Mouse (Mus musculus) kidney, embryonic 16.5 days (tissue): ENCODE data around the gene Nenf. TPM values are rescaled to one million over a fixed set of nuclear protein-coding genes. Genes with fewer than 3 reads are reported as not detected.

Experiments used
- ATAC-seq: fragments of 200-750 bp; cut with Nextera tagmentation; 2 replicates; pipeline ENCODE4 v1.8.0; 2017; ENCODE audit warnings: moderate TSS enrichment; ENCODE audit not compliant: low FRiP score, low TSS enrichment
- H3K27ac ChIP-seq: fragments of 300-500 bp; sonication (generic); 2 replicates; pipeline ENCODE4 v1.5.1; 2014; ENCODE audit warnings: low read length
- H3K27me3 ChIP-seq: fragments of 300-500 bp; sonication (generic); 2 replicates; pipeline ENCODE4 v1.6.1; 2014; ENCODE audit warnings: low read length, control low read depth, mixed read lengths; ENCODE audit not compliant: insufficient read depth
- H3K36me3 ChIP-seq: fragments of 300-500 bp; sonication (generic); 2 replicates; pipeline ENCODE4 v1.6.1; 2014; ENCODE audit warnings: low read length, control low read depth, mixed read lengths; ENCODE audit not compliant: insufficient read depth
- H3K4me1 ChIP-seq: fragments of 300-500 bp; sonication (generic); 2 replicates; pipeline ENCODE4 v1.6.1; 2014; ENCODE audit warnings: low read length, control low read depth, mixed read lengths; ENCODE audit not compliant: insufficient read depth
- H3K4me2 ChIP-seq: fragments of 300-500 bp; sonication (generic); replicated peaks from 2 replicates; pipeline ENCODE4 v1.6.1; 2014; ENCODE audit warnings: low read depth, low read length
- H3K4me3 ChIP-seq: fragments of 300-500 bp; sonication (generic); 2 replicates; pipeline ENCODE4 v1.5.1; 2014; ENCODE audit warnings: mild to moderate bottlenecking, low read length
- H3K9ac ChIP-seq: fragments of 300-500 bp; sonication (generic); replicated peaks from 2 replicates; pipeline ENCODE4 v1.6.1; 2014; ENCODE audit warnings: low read length
- H3K9me3 ChIP-seq: fragments of 300-500 bp; sonication (generic); 2 replicates; pipeline ENCODE4 v1.6.1; 2016; ENCODE audit warnings: low read length, control low read depth
- WGBS: fragments of 180-500 bp; shearing (Covaris S2); extraction: QIAGEN DNeasy Blood & Tissue Kit; methylation state at CpG from one replicate; pipeline ENCODE4 v1.1.7; 2014; 5-methylcytosine and 5-hydroxymethylcytosine counted together
- polyA plus RNA-seq: library from polyadenylated mRNA; unstranded; fragments of >200 nt; fragmentation: Nextera tagmentation; extraction: Ambion mirVana; gene quantifications from 2 replicates; pipeline ENCODE4 v1.2.1, GENCODE M21; 2015

The Nenf gene
- polyA plus RNA-seq, 1 experiment from 2014 or later: 92.6 TPM

DNA sequence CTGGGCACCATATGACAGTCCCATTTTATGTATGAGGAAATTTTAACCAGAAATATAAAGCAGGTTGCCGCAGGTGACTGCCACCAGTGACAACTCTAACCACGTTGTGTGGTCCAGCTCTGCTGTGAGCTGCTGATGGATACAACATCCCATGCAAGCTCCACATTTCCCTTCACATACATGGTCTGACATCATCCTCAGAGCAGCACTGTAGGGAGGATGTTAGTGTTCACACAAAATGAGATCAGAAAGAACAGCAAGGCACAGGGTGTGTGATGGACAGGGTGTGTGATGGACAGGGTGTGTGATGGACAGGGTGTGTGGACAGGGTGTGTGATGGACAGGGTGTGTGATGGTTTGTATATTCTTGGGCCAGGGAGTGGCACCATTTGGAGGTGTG is 24.9 kb downstream of the Nenf start:
- no peak overlapping the region for H3K4me2 ChIP-seq
- ATAC-seq: no peak
- H3K9ac ChIP-seq: no peak overlapping the region
- H3K27ac ChIP-seq: no peak overlapping the region
- 78% methylated on average over 2 of the region's 2 CpGs for WGBS
- no peak overlapping the region for H3K4me3 ChIP-seq
- no peaks in the 10 kb centered on the region for H3K9me3 ChIP-seq
- H3K36me3 ChIP-seq: no peaks in the 10 kb centered on the region
- no peaks in the 10 kb centered on the region for H3K4me1 ChIP-seq
- H3K27me3 ChIP-seq: no peaks in the 10 kb centered on the region

- no peak overlapping the region for H3K4me2 ChIP-seq
- H3K27ac ChIP-seq: no peak overlapping the region
- no peaks in the 10 kb centered on the region for H3K27me3 ChIP-seq
- no peaks in the 10 kb centered on the region for H3K9me3 ChIP-seq
- H3K4me1 ChIP-seq: no peaks in the 10 kb centered on the region
- no peaks in the 10 kb centered on the region for H3K36me3 ChIP-seq
- ATAC-seq: no peak
- H3K4me3 ChIP-seq: no peak overlapping the region
- WGBS: 57% methylated on average over 5 of the region's 5 CpGs
- no peak overlapping the region for H3K9ac ChIP-seq
These were observed 25.6 kb downstream of the Nenf start for GRCm38 (mm10) chr1:191292348-191292747.

DNA sequence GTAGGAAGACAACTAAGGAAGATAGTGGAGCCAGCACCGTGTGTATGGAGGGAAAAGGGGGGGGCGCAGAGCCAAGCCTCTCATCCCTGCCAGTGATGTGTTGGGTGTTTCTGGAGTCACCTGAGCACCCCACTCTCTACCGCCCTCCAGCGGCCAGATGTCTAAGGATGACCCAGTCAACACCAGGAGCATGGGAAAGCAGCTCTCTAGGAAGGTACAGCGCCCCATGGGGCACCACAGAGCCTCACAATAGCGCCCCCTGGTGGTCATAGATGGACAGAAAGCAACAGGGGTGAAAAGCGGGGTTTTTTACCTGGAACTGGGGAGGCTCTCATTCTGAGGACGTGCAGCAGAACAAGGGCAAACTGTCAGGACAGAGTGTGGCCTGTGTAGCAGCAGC is 29.2 kb downstream of the Nenf start:
- Histone ChIP-seq H3K9ac (no peak overlapping the region), H3K4me1 (no peaks in the 10 kb centered on the region), H3K4me3 (no peak overlapping the region), H3K27me3 (no peaks in the 10 kb centered on the region), H3K4me2 (no peak overlapping the region), H3K9me3 (no peaks in the 10 kb centered on the region), H3K27ac (no peak overlapping the region), H3K36me3 (no peaks in the 10 kb centered on the region)
- ATAC-seq: no peak
- 36% methylated on average over 8 of the region's 8 CpGs for WGBS

DNA sequence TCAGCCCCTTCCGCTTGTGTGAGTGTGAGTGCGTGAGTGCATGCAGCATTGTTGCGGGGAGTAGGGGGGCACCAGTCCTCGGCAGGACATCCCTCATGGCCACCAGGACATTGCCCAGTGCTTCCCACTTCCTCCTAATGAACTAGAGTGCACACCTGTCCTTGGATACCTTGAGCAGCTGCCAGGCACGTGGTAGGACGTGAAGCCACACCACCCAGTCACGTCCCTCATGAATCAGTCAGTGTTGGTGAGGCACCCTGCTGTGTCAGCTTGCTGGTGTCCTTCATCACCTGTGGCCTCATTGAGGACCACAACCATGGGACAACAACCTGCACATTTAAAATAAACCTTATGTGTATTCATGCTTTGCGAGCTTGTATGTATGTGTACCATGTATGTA is 33.5 kb downstream of the Nenf start:
- Histone ChIP-seq H3K27me3 (no peaks in the 10 kb centered on the region), H3K4me2 (no peak overlapping the region), H3K4me3 (no peak overlapping the region), H3K27ac (no peak overlapping the region), H3K9me3 (no peaks in the 10 kb centered on the region), H3K36me3 (no peaks in the 10 kb centered on the region), H3K4me1 (no peaks in the 10 kb centered on the region), H3K9ac (no peak overlapping the region)
- ATAC-seq: no peak
- WGBS: 91% methylated on average over 8 of the region's 8 CpGs

- H3K27me3 ChIP-seq: no peaks in the 10 kb centered on the region
- H3K9ac ChIP-seq: no peak overlapping the region
- H3K4me1 ChIP-seq: no peaks in the 10 kb centered on the region
- no peaks in the 10 kb centered on the region for H3K9me3 ChIP-seq
- H3K4me2 ChIP-seq: no peak overlapping the region
- no peak overlapping the region for H3K4me3 ChIP-seq
- ATAC-seq: no peak
- H3K36me3 ChIP-seq: no peaks in the 10 kb centered on the region
- WGBS: 77% methylated on average over 13 of the region's 13 CpGs
- no peak overlapping the region for H3K27ac ChIP-seq
These were observed 34.6 kb downstream of the Nenf start for GRCm38 (mm10) chr1:191283110-191284040.

DNA sequence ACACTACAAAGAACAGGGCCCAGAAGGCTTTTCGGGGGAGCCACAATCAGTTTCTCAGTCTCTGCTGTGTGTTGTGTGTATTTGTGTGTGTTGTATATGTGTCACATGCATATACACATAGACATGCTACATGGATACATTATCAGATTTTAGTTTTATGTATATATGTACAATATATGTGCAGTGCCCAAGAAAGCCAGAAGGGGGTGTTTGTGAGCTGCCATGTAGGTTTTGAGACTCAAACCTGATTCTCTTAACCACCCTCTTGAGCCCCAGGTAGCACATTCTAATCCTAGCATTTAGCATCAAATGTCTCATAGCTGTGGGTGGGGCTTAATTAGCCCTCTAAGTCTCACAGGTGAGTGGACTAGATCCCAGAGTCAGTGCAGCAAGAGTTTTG is 35.7 kb downstream of the Nenf start:
- WGBS: 89% methylated on average over 1 of the region's 1 CpGs
- no peaks in the 10 kb centered on the region for H3K9me3 ChIP-seq
- no peaks in the 10 kb centered on the region for H3K27me3 ChIP-seq
- no peak overlapping the region for H3K27ac ChIP-seq
- no peak overlapping the region for H3K4me2 ChIP-seq
- no peaks in the 10 kb centered on the region for H3K4me1 ChIP-seq
- H3K9ac ChIP-seq: no peak overlapping the region
- H3K4me3 ChIP-seq: no peak overlapping the region
- ATAC-seq: no peak
- H3K36me3 ChIP-seq: no peaks in the 10 kb centered on the region

DNA sequence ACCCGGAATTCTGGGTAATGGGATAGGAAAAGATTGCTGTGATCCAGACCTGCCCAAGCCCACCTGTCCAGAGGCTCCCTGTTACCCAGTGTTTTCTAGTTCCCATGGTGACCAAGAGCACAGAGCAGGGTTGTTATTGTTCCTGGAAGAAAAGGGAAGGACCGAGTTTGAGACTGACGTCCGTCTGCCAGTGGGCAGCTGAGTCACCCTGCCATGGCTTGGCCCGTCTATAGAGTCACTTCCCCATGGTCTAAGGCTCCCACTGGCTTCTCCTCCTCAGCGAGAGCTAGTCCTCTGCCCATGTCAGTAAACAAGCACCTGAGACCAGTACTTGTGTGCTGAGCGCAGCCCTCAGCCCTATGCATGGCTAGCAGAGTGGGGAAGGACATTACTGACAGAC is 36.8 kb downstream of the Nenf start:
- H3K4me3 ChIP-seq: no peak overlapping the region
- no peaks in the 10 kb centered on the region for H3K36me3 ChIP-seq
- no peak overlapping the region for H3K9ac ChIP-seq
- H3K27me3 ChIP-seq: no peaks in the 10 kb centered on the region
- no peak overlapping the region for H3K4me2 ChIP-seq
- ATAC-seq: no peak
- H3K9me3 ChIP-seq: no peaks in the 10 kb centered on the region
- H3K4me1 ChIP-seq: no peaks in the 10 kb centered on the region
- 72% methylated on average over 7 of the region's 7 CpGs for WGBS
- H3K27ac ChIP-seq: no peak overlapping the region

DNA sequence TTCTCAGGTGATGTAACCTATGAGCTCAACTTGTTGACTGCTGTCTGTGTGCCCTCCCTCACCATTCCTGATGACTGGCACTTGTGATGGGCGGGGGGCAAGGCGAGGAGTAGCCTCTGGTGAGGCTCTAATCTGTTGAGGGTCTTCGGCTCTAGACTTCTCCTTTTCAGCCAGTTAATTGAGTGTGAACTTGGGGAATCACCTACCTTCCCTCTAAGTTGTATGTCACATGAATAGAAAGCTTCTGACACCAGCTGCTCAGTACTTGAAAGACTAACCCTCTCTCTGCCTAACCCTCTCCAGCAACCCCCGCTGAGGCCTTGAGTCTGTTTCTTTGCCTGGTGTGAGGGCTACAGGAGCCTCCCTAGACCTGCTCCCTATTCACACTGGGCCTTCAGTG is 39.7 kb downstream of the Nenf start:
- H3K9ac ChIP-seq: no peak overlapping the region
- no peaks in the 10 kb centered on the region for H3K36me3 ChIP-seq
- ATAC-seq: no peak
- no peak overlapping the region for H3K4me2 ChIP-seq
- no peaks in the 10 kb centered on the region for H3K27me3 ChIP-seq
- no peaks in the 10 kb centered on the region for H3K4me1 ChIP-seq
- H3K4me3 ChIP-seq: no peak overlapping the region
- H3K27ac ChIP-seq: no peak overlapping the region
- WGBS: 78% methylated on average over 4 of the region's 4 CpGs
- no peaks in the 10 kb centered on the region for H3K9me3 ChIP-seq

DNA sequence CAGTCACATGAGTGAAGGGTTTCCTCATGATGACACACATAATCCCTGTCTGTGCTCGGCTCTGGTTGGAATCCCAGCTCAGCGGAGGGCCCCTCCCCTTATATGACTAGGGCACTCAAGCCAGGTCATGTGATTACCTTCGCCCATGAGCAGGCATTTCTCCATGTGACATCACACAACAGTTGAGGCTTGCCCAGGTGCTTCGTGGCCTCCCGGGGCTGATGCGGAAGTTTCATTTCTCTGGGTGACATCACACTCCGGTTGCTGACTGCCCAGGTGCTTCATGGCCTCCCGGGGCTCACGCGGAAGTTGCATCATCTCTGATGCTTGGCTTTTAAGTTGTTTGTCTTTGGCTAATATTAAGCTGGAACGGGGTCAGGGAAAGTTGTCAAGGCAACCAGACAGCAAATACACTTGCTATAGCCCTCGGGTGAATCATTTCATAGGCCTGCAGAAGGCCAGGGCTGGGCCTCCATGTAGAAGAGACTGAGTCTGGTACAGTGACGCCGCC is 40.4 kb downstream of the Nenf start:
- WGBS: 80% methylated on average over 14 of the region's 14 CpGs
- H3K27me3 ChIP-seq: no peaks in the 10 kb centered on the region
- H3K4me1 ChIP-seq: no peaks in the 10 kb centered on the region
- no peaks in the 10 kb centered on the region for H3K36me3 ChIP-seq
- no peak overlapping the region for H3K27ac ChIP-seq
- no peak for ATAC-seq
- no peak overlapping the region for H3K9ac ChIP-seq
- no peak overlapping the region for H3K4me2 ChIP-seq
- no peaks in the 10 kb centered on the region for H3K9me3 ChIP-seq
- no peak overlapping the region for H3K4me3 ChIP-seq

- Histone ChIP-seq H3K27ac (no peak overlapping the region), H3K9me3 (no peaks in the 10 kb centered on the region), H3K4me2 (no peak overlapping the region), H3K9ac (no peak overlapping the region), H3K4me1 (no peaks in the 10 kb centered on the region), H3K27me3 (no peaks in the 10 kb centered on the region), H3K4me3 (no peak overlapping the region), H3K36me3 (no peaks in the 10 kb centered on the region)
- WGBS: 92% methylated on average over 7 of the region's 7 CpGs
- ATAC-seq: no peak
These were observed 41.8 kb downstream of the Nenf start for GRCm38 (mm10) chr1:191276181-191276580.
